Mouse (Mus musculus): ENCODE measurements around the gene Plcb3.

DNA sequence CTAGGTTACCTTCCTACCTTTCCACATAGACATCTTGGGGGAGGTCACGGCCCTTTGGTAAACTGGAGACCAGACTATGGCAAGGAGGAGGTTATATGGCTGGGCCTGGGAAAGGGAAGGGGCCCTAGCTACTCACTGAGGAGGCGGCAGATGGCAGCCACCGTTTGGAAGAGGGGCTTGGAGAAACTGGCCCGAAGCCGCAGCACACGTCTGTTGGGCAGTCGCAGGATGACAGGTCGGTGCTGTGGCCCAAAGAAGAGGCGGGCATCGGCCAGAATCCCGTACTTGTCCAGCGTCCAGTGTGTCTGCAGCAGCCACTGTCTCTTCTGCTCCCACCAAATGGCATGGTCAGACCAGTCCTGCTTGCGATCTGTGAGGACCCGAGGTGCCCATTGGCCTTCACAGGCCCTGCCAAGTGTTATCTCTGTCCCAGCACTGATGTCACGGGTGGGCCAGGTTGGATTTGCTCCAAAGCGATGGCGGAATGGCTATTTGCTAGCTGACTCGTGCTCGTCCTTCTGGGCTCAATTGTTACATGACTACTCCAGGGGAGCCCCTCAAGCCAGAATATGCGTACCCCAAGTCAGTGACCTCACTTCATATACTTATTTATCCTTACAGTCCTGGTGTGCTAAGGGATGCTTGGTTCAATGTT lies 38.3 kb upstream of the Plcb3 start:
- TF ChIP-seq POLR2A (IDR thresholded peaks at IDR 0.05; ENCODE audit: borderline replicate concordance, low read depth, low read length) (no peak), CTCF (IDR thresholded peaks at IDR 0.05; ENCODE audit: low read depth, low read length) (no peak)
